Mouse (Mus musculus): ENCODE measurements around the gene Ifitm5.

- TF ChIP-seq GATA1 (IDR thresholded peaks at IDR 0.05; ENCODE audit: borderline replicate concordance, low read length) (no peak), FLI1 (IDR thresholded peaks at IDR 0.05; ENCODE audit: low read length) (no peak)
Measured at GRCm38 (mm10) chr7:140923070-140923775, 26.9 kb downstream of the Ifitm5 start.

All from megakaryocyte, embryonic 14.5 days (primary cell).